Mouse (Mus musculus) hindbrain, postnatal 0 days (tissue): ENCODE measurements around the gene Htra2. TPM values are rescaled to one million over a fixed set of nuclear protein-coding genes. Genes with fewer than 3 reads are reported as not detected.

ENCODE experiments used
- ATAC-seq: fragments of 200-750 bp; cut with Nextera tagmentation; 2 replicates; pipeline ENCODE4 v1.8.0; 2017; ENCODE audit warnings: mild to moderate bottlenecking, moderate TSS enrichment, moderate library complexity
- DNase-seq: peaks from one replicate; pipeline ENCODE4 v3.0.0-alpha.2; 2015; ENCODE audit warnings: low spot score
- H3K27ac ChIP-seq: fragments of 300-500 bp; sonication (generic); 2 replicates; pipeline ENCODE4 v1.5.1; 2014; ENCODE audit warnings: mild to moderate bottlenecking
- H3K27me3 ChIP-seq: fragments of 300-500 bp; sonication (generic); 2 replicates; pipeline ENCODE4 v1.6.1; 2014; ENCODE audit warnings: low read length, mixed read lengths; ENCODE audit not compliant: insufficient read depth
- H3K36me3 ChIP-seq: fragments of 300-500 bp; sonication (generic); 2 replicates; pipeline ENCODE4 v1.6.1; 2014; ENCODE audit warnings: low read length, mixed read lengths; ENCODE audit not compliant: insufficient read depth
- H3K4me1 ChIP-seq: fragments of 300-500 bp; sonication (generic); 2 replicates; pipeline ENCODE4 v1.6.1; 2014; ENCODE audit warnings: antibody characterized with exemption, low read length, mixed read lengths; ENCODE audit not compliant: insufficient read depth
- H3K4me2 ChIP-seq: fragments of 300-500 bp; sonication (generic); 2 replicates; pipeline ENCODE4 v1.6.1; 2014; ENCODE audit warnings: low read depth, mild to moderate bottlenecking, low read length, moderate library complexity, mixed read lengths
- H3K4me3 ChIP-seq: fragments of 300-500 bp; sonication (generic); 2 replicates; pipeline ENCODE4 v1.5.1; 2014; ENCODE audit warnings: low read length
- H3K9ac ChIP-seq: fragments of 300-500 bp; sonication (generic); replicated peaks from 2 replicates; pipeline ENCODE4 v1.6.1; 2014; ENCODE audit warnings: mild to moderate bottlenecking, low read length, moderate library complexity, mixed read lengths
- H3K9me3 ChIP-seq: fragments of 300-500 bp; sonication (generic); 2 replicates; pipeline ENCODE4 v1.6.1; 2016; ENCODE audit warnings: low read length, mixed read lengths
- CTCF ChIP-seq: IDR thresholded peaks from 2 replicates; pipeline ENCODE4 v1.5.1; 2016; ENCODE audit warnings: antibody characterized with exemption, control low read depth, low read depth
- WGBS: fragments of 180-500 bp; shearing (Covaris S2); extraction: QIAGEN DNeasy Blood & Tissue Kit; methylation state at CpG from one replicate; pipeline ENCODE4 v1.1.7; 2014; 5-methylcytosine and 5-hydroxymethylcytosine counted together
- polyA plus RNA-seq: library from polyadenylated mRNA; unstranded; fragments of >200 nt; fragmentation: Nextera tagmentation; extraction: Ambion mirVana; gene quantifications from 2 replicates; pipeline ENCODE4 v1.2.1, GENCODE M21; 2015
- total RNA-seq: library from RNA; depleted of rRNA; stranded (reverse); fragments of >200 nt; gene quantifications from 2 replicates; pipeline ENCODE4 v1.2.3, GENCODE M21; 2014; rRNA removed

Gene Htra2
- total RNA-seq, result 48.4 and 54.2 TPM in 2 replicates
- 82.9 and 88.2 TPM in 2 replicates for polyA plus RNA-seq

DNA sequence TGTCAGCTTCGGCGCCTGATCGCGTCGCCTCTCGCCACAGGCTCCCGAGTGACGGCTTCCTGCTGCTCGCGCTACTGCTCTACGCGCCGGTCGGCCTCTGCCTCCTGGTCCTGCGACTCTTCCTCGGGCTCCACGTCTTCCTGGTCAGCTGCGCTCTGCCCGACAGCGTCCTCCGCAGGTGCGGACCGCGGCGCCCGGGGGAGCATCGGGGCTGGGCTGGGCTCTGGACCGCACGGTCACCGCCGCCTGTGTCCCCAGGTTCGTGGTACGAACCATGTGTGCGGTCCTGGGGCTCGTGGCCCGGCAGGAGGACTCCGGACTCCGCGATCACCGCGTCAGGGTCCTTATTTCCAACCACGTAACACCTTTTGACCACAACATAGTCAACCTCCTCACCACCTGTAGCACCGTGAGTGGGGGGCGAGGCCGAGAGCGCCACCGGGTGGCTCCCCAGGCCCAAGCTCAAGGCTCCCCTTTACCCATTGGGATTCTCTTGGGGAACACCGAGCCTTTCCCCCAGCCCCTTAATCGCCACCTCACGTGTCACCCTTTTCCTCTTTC is at the start of gene Htra2:
Htra2 (minus strand) TSS at position 403 of the 561 bp plus-strand sequence.
- peak within 1 kb of the TSS; percentile 90 for H3K4me2 ChIP-seq
- H3K9ac ChIP-seq, result peak within 1 kb of the TSS; percentile 89
- peak within 1 kb of the TSS; percentile 86 for H3K27ac ChIP-seq
- H3K36me3 ChIP-seq, result no peaks in the 10 kb centered on the region
- H3K9me3 ChIP-seq, result no peaks in the 10 kb centered on the region
- ATAC-seq (peak; percentile 13; the same call in 1 of the 2 replicates), DNase-seq (peak; percentile 30)
- peaks cover 18% of the 10 kb centered on the region for H3K4me1 ChIP-seq
- WGBS, result 0% methylated on average over 50 of the region's 50 CpGs
- peak; percentile 55 for TF ChIP-seq CTCF
- no peaks in the 10 kb centered on the region for H3K27me3 ChIP-seq
- H3K4me3 ChIP-seq, result peak within 1 kb of the TSS; percentile 91

DNA sequence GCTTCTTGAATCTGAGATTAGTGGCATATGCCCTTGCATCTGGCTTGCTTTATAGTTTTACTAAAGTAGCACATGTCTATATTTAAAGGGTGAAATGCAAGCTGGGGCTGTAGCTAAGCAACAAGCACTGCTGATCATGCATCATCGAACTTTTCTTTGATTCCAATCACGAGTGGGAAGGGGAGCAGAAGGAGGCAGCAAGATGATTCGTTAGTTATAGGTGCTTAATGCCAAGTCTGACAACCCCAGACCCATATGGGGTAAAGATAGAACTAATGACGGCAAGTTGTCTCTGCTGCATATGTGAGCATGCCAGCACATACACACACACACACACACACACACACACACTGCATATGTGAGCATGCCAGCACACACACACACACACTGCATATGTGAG is 49.1 kb upstream of the Htra2 start:
- 45% methylated on average over 4 of the region's 4 CpGs for WGBS
- H3K9me3 ChIP-seq, result no peaks in the 10 kb centered on the region
- ATAC-seq (no peak), DNase-seq (no peak)
- no peak overlapping the region for H3K27ac ChIP-seq
- H3K4me1 ChIP-seq, result peaks cover 23% of the 10 kb centered on the region
- H3K27me3 ChIP-seq, result no peaks in the 10 kb centered on the region
- no peak for TF ChIP-seq CTCF
- H3K4me2 ChIP-seq, result no peak overlapping the region
- H3K4me3 ChIP-seq, result no peak overlapping the region
- H3K9ac ChIP-seq, result no peak overlapping the region
- H3K36me3 ChIP-seq, result peaks cover 7% of the 10 kb centered on the region; the same call in 1 of the 2 replicates

DNA sequence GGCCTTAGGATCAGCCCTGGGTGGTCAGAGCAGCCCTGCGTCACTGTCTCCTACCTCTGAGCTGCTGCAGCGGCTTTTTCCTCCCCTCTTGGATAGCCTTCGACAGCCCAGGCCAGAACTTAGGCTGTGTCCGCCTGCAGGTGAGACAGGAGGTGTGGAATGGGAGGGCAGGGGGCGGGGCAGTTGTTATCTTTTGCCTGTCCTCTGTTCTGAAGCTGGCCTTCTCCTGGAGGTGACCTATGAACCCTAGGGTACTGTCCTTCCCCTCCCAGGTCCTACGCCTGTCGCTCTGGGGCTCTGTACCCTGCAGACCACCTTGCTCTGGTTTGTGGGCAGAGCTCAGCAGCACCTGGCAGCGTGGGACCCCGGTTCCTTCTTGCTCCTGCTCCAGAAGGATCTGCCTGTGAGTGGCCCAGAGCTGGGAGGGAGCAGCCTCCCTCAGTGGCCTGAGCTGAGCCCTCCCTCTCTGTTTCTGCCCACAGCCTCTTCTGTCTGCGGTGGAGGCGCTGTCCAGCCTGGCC is 48.1 kb upstream of the Htra2 start:
- H3K9me3 ChIP-seq, result no peaks in the 10 kb centered on the region
- peaks cover 7% of the 10 kb centered on the region; the same call in 1 of the 2 replicates for H3K36me3 ChIP-seq
- DNase-seq, result no peak
- 49% methylated on average over 11 of the region's 11 CpGs for WGBS
- peak overlapping the region; percentile 90 for H3K4me2 ChIP-seq
- H3K4me3 ChIP-seq, result peak overlapping the region; percentile 75
- TF ChIP-seq CTCF, result no peak
- ATAC-seq, result no peak
- no peaks in the 10 kb centered on the region for H3K27me3 ChIP-seq
- no peak overlapping the region for H3K27ac ChIP-seq
- H3K4me1 ChIP-seq, result peaks cover 19% of the 10 kb centered on the region
- H3K9ac ChIP-seq, result peak overlapping the region; percentile 80; the same call in 1 of the 2 replicates

DNA sequence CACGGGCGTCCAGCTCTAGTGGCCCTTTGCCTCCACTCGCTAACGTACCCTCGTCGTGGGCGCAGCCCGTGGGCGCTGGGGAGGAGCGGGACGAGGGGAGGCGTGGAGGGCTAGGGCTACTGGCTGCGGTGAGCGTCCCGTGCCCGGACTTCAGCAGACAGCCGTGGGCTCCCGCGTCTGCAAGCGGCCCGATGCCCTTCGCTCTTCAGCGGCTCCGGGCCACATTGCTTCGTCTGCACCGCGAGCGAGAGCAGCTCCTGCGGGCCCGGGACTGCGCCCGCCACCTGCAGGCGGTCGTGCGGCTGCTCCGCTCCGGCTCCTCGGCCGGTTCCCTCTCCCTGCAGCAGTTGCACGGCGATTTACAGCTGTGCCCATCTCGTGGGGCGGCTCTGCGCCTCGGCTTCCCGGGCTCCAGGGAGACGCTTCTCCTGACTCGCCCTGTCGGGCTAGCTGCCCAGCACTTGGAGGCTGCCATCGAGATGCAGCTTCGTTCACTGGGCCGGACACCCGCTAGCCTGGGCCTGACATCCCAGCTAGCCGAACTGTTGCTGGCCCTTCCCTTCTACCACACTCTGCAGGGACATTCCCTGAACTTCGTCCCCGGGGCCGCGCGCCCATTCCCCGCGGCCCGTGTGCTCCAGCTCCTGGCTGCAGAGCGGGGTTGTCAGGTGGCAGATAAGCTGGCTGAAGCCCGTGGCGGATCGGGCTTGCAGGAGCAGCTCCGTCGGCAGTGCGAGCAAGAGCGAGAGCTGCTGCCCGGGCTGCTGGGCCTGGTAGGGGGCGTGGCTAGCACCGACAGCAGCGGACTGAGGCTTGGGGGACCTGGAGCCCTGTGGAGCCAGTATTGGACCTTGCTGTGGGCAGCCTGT is 46.8 kb upstream of the Htra2 start:
- Histone ChIP-seq H3K9me3 (no peaks in the 10 kb centered on the region), H3K27me3 (no peaks in the 10 kb centered on the region), H3K27ac (peak overlapping the region; percentile 91), H3K36me3 (peaks cover 3% of the 10 kb centered on the region; the same call in 1 of the 2 replicates), H3K9ac (peak overlapping the region; percentile 80), H3K4me2 (peak overlapping the region; percentile 90), H3K4me3 (peak overlapping the region; percentile 75), H3K4me1 (peaks cover 15% of the 10 kb centered on the region)
- under 1% methylated on average over 63 of the region's 74 CpGs for WGBS
- ATAC-seq (peak; percentile 81), DNase-seq (peak; percentile 70)
- TF ChIP-seq CTCF, result peak; percentile 29; the same call in 1 of the 2 replicates

DNA sequence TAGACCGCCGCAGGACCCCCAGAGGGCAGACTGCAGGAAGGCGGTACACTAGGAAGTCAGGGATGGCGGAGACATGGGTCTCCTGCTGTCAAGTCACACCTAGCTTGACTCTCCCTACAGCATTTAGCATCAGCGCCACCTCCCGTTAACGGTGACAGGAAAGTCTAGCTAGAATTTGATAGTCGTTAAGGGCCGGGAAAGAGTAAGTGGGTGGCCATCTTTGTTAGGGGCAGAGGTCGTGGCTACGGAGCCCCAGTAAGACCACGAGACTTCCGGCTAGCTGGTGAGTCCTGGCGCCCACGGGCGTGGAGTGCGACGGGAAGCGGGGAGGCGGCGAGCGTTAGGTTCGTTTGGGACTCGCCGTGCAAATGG is 46.2 kb upstream of the Htra2 start, which contains the start of the genes Ccdc142 and Gm42688:
Ccdc142 (plus strand) TSS at position 286 of the 372 bp plus-strand sequence.
Gm42688 (plus strand) TSS at position 302 of the 372 bp plus-strand sequence.
- Histone ChIP-seq H3K27me3 (no peaks in the 10 kb centered on the region), H3K9ac (peak within 1 kb of the TSS; percentile 80), H3K4me3 (peak within 1 kb of the TSS; percentile 75), H3K4me2 (peak within 1 kb of the TSS; percentile 90), H3K27ac (peak within 1 kb of the TSS; percentile 91), H3K4me1 (peaks cover 15% of the 10 kb centered on the region), H3K36me3 (peaks cover 3% of the 10 kb centered on the region; the same call in 1 of the 2 replicates), H3K9me3 (no peaks in the 10 kb centered on the region)
- peak; percentile 80 for TF ChIP-seq CTCF
- DNase-seq, result peak; percentile 94
- under 1% methylated on average over 25 of the region's 25 CpGs for WGBS
- peak; percentile 93 for ATAC-seq

DNA sequence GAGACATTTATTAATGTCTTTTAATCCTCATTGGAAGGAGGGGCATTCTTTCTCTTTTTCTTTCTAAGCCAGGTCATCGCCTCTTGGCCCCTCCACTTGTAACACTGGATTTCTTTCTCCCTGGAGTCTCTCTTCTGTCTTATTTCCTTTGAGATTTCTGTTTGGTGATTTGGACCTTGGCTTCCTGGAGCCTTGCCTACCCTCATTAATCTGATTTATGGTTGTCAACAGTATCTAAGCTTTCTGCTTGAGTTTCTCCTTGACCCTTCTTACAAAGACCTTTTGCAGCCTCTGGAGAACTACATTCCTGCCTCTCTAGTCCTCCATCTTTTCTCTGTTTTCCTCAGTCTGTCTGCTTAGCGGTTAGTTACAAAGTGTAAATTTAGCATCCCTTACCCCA is 43.3 kb upstream of the Htra2 start:
- H3K9me3 ChIP-seq, result no peaks in the 10 kb centered on the region
- no peak overlapping the region for H3K9ac ChIP-seq
- 74% methylated on average over 2 of the region's 2 CpGs for WGBS
- peaks cover 12% of the 10 kb centered on the region for H3K4me1 ChIP-seq
- TF ChIP-seq CTCF, result no peak
- no peak overlapping the region for H3K4me3 ChIP-seq
- no peak overlapping the region for H3K27ac ChIP-seq
- H3K4me2 ChIP-seq, result no peak overlapping the region
- no peaks in the 10 kb centered on the region for H3K27me3 ChIP-seq
- DNase-seq, result no peak
- no peaks in the 10 kb centered on the region for H3K36me3 ChIP-seq
- no peak for ATAC-seq
